Mouse (Mus musculus) heart, postnatal 0 days (tissue): ENCODE results near the gene Stpg2. TPM values are rescaled to one million over a fixed set of nuclear protein-coding genes. Genes with fewer than 3 reads are reported as not detected.

Experiments
- ATAC-seq: fragments of 200-750 bp; cut with Nextera tagmentation; 2 replicates; pipeline ENCODE4 v1.8.0; 2017; ENCODE audit warnings: low read depth, moderate number of reproducible peaks, moderate library complexity; ENCODE audit not compliant: insufficient read depth
- DNase-seq: peaks from one replicate; pipeline ENCODE4 v3.0.0-alpha.2; 2016; ENCODE audit warnings: low spot score
- H3K27ac ChIP-seq: fragments of 300-500 bp; sonication (generic); 2 replicates; pipeline ENCODE4 v1.5.1; 2014; ENCODE audit warnings: low read depth, mild to moderate bottlenecking
- H3K27me3 ChIP-seq: fragments of 300-500 bp; sonication (generic); 2 replicates; pipeline ENCODE4 v1.6.1; 2014; ENCODE audit warnings: low read length, mixed read lengths; ENCODE audit not compliant: control insufficient read depth, insufficient read depth
- H3K36me3 ChIP-seq: fragments of 300-500 bp; sonication (generic); replicated peaks from 2 replicates; pipeline ENCODE4 v1.6.1; 2014; ENCODE audit warnings: low read length, mixed read lengths; ENCODE audit not compliant: control insufficient read depth, insufficient read depth
- H3K4me1 ChIP-seq: fragments of 300-500 bp; sonication (generic); 2 replicates; pipeline ENCODE4 v1.6.1; 2014; ENCODE audit warnings: antibody characterized with exemption; ENCODE audit not compliant: control insufficient read depth, insufficient read depth
- H3K4me2 ChIP-seq: fragments of 300-500 bp; sonication (generic); 2 replicates; pipeline ENCODE4 v1.6.1; 2014; ENCODE audit warnings: low read depth, mild to moderate bottlenecking, low read length, moderate library complexity
- H3K4me3 ChIP-seq: fragments of 300-500 bp; sonication (generic); 2 replicates; pipeline ENCODE4 v1.5.1; 2014; ENCODE audit warnings: low read depth, low read length
- H3K9ac ChIP-seq: fragments of 300-500 bp; sonication (generic); replicated peaks from 2 replicates; pipeline ENCODE4 v1.6.1; 2014; ENCODE audit warnings: low read depth, low read length, mixed read lengths
- H3K9me3 ChIP-seq: fragments of 300-500 bp; sonication (generic); replicated peaks from 2 replicates; pipeline ENCODE4 v1.6.1; 2016; ENCODE audit warnings: low read length; ENCODE audit not compliant: control insufficient read depth
- CTCF ChIP-seq: IDR thresholded peaks from 2 replicates; pipeline ENCODE4 v1.5.1; 2016; ENCODE audit warnings: antibody characterized with exemption, control low read depth, low read depth
- EP300 ChIP-seq: IDR thresholded peaks from 2 replicates; pipeline ENCODE4 v1.6.1; 2016; ENCODE audit warnings: antibody characterized with exemption, low read depth
- WGBS: fragments of 180-500 bp; shearing (Covaris S2); extraction: QIAGEN DNeasy Blood & Tissue Kit; methylation state at CpG from one replicate; pipeline ENCODE4 v1.1.7; 2014; 5-methylcytosine and 5-hydroxymethylcytosine counted together
- polyA plus RNA-seq: library from polyadenylated mRNA; unstranded; fragments of >200 nt; fragmentation: Nextera tagmentation; extraction: Ambion mirVana; gene quantifications from 2 replicates; pipeline ENCODE4 v1.2.1, GENCODE M21; 2015
- total RNA-seq: library from RNA; depleted of rRNA; stranded (reverse); fragments of >200 nt; gene quantifications from 2 replicates; pipeline ENCODE4 v1.2.3, GENCODE M21; 2014; ENCODE audit warnings: low replicate concordance; rRNA removed

Gene Stpg2
- total and polyA plus RNA-seq, 2 experiments from 2014 or later, result not detected

DNA sequence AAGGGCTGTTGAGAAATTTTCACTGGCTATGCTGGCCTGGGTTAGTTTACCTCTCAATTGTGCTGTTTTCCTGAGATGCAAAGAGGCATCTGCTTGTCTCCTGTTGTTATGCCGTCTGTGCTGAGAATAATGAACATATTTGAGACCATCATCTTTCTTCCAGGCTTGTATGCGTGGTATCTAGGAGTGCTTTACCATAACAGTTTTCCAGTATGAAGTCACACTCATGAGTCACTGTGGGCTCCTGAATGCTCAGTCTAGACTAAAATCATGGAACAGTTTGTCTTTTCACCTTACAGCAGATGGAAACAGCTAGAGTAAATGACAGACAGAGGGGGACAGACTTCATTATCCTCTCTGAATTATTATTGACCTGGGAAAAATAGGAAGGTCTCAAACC, 527.7 kb downstream of the Stpg2 start:
- H3K4me1 ChIP-seq, result no peaks in the 10 kb centered on the region
- H3K27me3 ChIP-seq, result no peaks in the 10 kb centered on the region
- H3K36me3 ChIP-seq, result no peaks in the 10 kb centered on the region
- no peak for ATAC-seq
- H3K4me2 ChIP-seq, result no peak overlapping the region
- H3K9me3 ChIP-seq, result no peaks in the 10 kb centered on the region
- no peak overlapping the region for H3K9ac ChIP-seq
- H3K4me3 ChIP-seq, result no peak overlapping the region
- 69% methylated on average over 2 of the region's 2 CpGs for WGBS
- H3K27ac ChIP-seq, result no peak overlapping the region
- TF ChIP-seq EP300 (no peak), CTCF (no peak)
- DNase-seq, result no peak

GRCm38 (mm10) chr3:139739388-139739787, 533.9 kb downstream of the Stpg2 start:
- no peaks in the 10 kb centered on the region for H3K9me3 ChIP-seq
- DNase-seq (no peak), ATAC-seq (no peak)
- no peaks in the 10 kb centered on the region for H3K27me3 ChIP-seq
- no peak overlapping the region for H3K9ac ChIP-seq
- no peaks in the 10 kb centered on the region for H3K36me3 ChIP-seq
- no peaks in the 10 kb centered on the region for H3K4me1 ChIP-seq
- 84% methylated on average over 4 of the region's 4 CpGs for WGBS
- no peak overlapping the region for H3K27ac ChIP-seq
- H3K4me3 ChIP-seq, result no peak overlapping the region
- H3K4me2 ChIP-seq, result no peak overlapping the region
- TF ChIP-seq CTCF (no peak), EP300 (no peak)

Other genes with a start within 250 kb of the Stpg2 start
- gene Rap1gds1, start 130.5 kb upstream of the Stpg2 start, total RNA-seq, result 39.1 and 47.9 TPM in 2 replicates
- gene Rap1gds1, start 130.5 kb upstream of the Stpg2 start, polyA plus RNA-seq, result 32.0 and 32.2 TPM in 2 replicates